Mouse (Mus musculus) neural tube, embryonic 15.5 days (tissue): ENCODE measurements at regions not wholly inside any gene's neighbourhood (a gene's known extent, or its start where the extent isn't known, plus 50 kb on each side); places are given as distances from the start of the nearest gene placed in this dataset.
"Not testable (repeated sequence)": the region's sequence is repeated elsewhere in the genome, so short reads cannot be mapped to it uniquely, and the experiment has no call there.

ENCODE experiments used
- ATAC-seq: fragments of 200-750 bp; cut with Nextera tagmentation; 2 replicates; pipeline ENCODE4 v1.8.0; 2017; ENCODE audit warnings: mild to moderate bottlenecking, moderate TSS enrichment, moderate library complexity; ENCODE audit not compliant: low FRiP score
- H3K27ac ChIP-seq: fragments of 300-500 bp; sonication (generic); replicated peaks from 2 replicates; pipeline ENCODE4 v1.5.1; 2015; ENCODE audit warnings: mild to moderate bottlenecking, inconsistent platforms
- H3K27me3 ChIP-seq: fragments of 300-500 bp; sonication (generic); replicated peaks from 2 replicates; pipeline ENCODE4 v1.6.1; 2015; ENCODE audit warnings: inconsistent platforms
- H3K36me3 ChIP-seq: fragments of 300-500 bp; sonication (generic); 2 replicates; pipeline ENCODE4 v1.6.1; 2015; ENCODE audit warnings: inconsistent platforms
- H3K4me1 ChIP-seq: fragments of 300-500 bp; sonication (generic); 2 replicates; pipeline ENCODE4 v1.6.1; 2015; ENCODE audit warnings: inconsistent platforms
- H3K4me2 ChIP-seq: fragments of 300-500 bp; sonication (generic); 2 replicates; pipeline ENCODE4 v1.6.1; 2015; ENCODE audit warnings: inconsistent platforms, mild to moderate bottlenecking, moderate library complexity
- H3K4me3 ChIP-seq: fragments of 300-500 bp; sonication (generic); replicated peaks from 2 replicates; pipeline ENCODE4 v1.5.1; 2015; ENCODE audit warnings: mild to moderate bottlenecking, inconsistent platforms
- H3K9ac ChIP-seq: fragments of 300-500 bp; sonication (generic); replicated peaks from 2 replicates; pipeline ENCODE4 v1.6.1; 2015; ENCODE audit warnings: mild to moderate bottlenecking, inconsistent platforms
- H3K9me3 ChIP-seq: fragments of 300-500 bp; sonication (generic); replicated peaks from 2 replicates; pipeline ENCODE4 v1.6.1; 2016; ENCODE audit warnings: inconsistent platforms
- WGBS: fragments of 180-500 bp; shearing (Covaris S2); methylation state at CpG from one replicate; pipeline ENCODE4 v1.1.7; 2015; ENCODE audit warnings: mixed read lengths; 5-methylcytosine and 5-hydroxymethylcytosine counted together

GRCm38 (mm10) chr2:78598039-78598438 is 269.9 kb upstream of the Ube2e3 start:
- H3K4me3 ChIP-seq = no peak overlapping the region
- H3K4me1 ChIP-seq = no peaks in the 10 kb centered on the region
- no peak overlapping the region for H3K9ac ChIP-seq
- H3K27me3 ChIP-seq = no peaks in the 10 kb centered on the region
- ATAC-seq = no peak
- H3K4me2 ChIP-seq = no peak overlapping the region
- H3K9me3 ChIP-seq = no peaks in the 10 kb centered on the region
- H3K27ac ChIP-seq = no peak overlapping the region
- WGBS = 94% methylated on average over 8 of the region's 8 CpGs
- no peaks in the 10 kb centered on the region for H3K36me3 ChIP-seq

DNA sequence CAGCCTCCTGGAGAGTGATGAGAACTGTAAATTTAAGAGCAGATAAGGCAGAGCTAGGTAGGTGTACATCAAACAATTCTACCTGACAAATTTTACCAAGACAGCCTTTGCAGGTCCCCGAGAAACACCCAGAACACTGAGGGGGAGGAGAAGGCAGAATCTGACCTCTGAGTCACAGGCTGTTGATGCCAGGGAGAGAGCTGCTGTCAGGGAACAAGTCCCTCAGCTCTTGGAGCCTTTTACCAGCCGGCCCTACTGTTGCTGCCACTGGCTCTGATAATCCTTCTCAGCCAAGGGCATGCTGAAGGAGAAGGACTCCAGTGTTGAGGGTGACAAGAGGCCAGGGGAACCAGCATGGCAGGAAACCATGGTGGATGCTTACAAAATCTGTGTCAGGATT is 271.7 kb upstream of the Ube2e3 start:
- ATAC-seq = no peak
- H3K9ac ChIP-seq = no peak overlapping the region
- H3K4me2 ChIP-seq = no peak overlapping the region
- H3K27ac ChIP-seq = no peak overlapping the region
- WGBS = 84% methylated on average over 2 of the region's 2 CpGs
- no peaks in the 10 kb centered on the region for H3K4me1 ChIP-seq
- no peaks in the 10 kb centered on the region for H3K36me3 ChIP-seq
- H3K27me3 ChIP-seq = no peaks in the 10 kb centered on the region
- no peak overlapping the region for H3K4me3 ChIP-seq
- no peaks in the 10 kb centered on the region for H3K9me3 ChIP-seq

- Histone ChIP-seq H3K4me1 (no peaks in the 10 kb centered on the region), H3K9ac (no peak overlapping the region), H3K36me3 (no peaks in the 10 kb centered on the region), H3K4me2 (no peak overlapping the region), H3K4me3 (no peak overlapping the region), H3K9me3 (no peaks in the 10 kb centered on the region), H3K27ac (no peak overlapping the region), H3K27me3 (no peaks in the 10 kb centered on the region)
- 61% methylated on average over 6 of the region's 6 CpGs for WGBS
- ATAC-seq = no peak
Measured at GRCm38 (mm10) chr2:78580013-78580412, 287.9 kb upstream of the Ube2e3 start.

DNA sequence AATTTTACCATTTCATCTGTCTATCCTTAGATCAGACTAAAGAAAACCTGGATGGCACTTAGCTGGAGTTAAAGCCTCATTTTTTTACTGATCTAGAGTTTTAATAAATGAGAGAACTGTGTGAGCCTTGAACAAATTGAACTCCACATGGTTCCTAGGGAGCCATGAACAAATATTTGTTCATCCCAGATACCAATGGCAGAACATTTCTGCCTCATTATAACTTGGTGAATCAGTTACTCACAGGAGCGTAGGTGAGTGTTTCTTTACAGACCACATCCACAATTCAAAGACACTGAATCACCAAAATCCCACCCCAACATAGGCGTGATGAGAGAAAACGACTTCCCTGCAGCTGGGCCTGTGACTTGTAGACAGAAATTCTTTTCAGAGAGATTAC is 295.4 kb upstream of the Ube2e3 start:
- no peaks in the 10 kb centered on the region for H3K9me3 ChIP-seq
- no peak for ATAC-seq
- no peak overlapping the region for H3K27ac ChIP-seq
- no peak overlapping the region for H3K4me2 ChIP-seq
- no peak overlapping the region for H3K4me3 ChIP-seq
- H3K27me3 ChIP-seq = no peaks in the 10 kb centered on the region
- H3K4me1 ChIP-seq = no peaks in the 10 kb centered on the region
- H3K36me3 ChIP-seq = no peaks in the 10 kb centered on the region
- WGBS = 71% methylated on average over 3 of the region's 3 CpGs
- no peak overlapping the region for H3K9ac ChIP-seq

- H3K27ac ChIP-seq = no peak overlapping the region
- no peaks in the 10 kb centered on the region for H3K36me3 ChIP-seq
- H3K4me1 ChIP-seq = no peaks in the 10 kb centered on the region
- H3K9ac ChIP-seq = no peak overlapping the region
- no peak overlapping the region for H3K4me3 ChIP-seq
- no peak for ATAC-seq
- H3K4me2 ChIP-seq = no peak overlapping the region
- no peaks in the 10 kb centered on the region for H3K9me3 ChIP-seq
- H3K27me3 ChIP-seq = no peaks in the 10 kb centered on the region
- 45% methylated on average over 1 of the region's 1 CpGs for WGBS
Measured at GRCm38 (mm10) chr2:78558128-78558527, 309.8 kb upstream of the Ube2e3 start.

DNA sequence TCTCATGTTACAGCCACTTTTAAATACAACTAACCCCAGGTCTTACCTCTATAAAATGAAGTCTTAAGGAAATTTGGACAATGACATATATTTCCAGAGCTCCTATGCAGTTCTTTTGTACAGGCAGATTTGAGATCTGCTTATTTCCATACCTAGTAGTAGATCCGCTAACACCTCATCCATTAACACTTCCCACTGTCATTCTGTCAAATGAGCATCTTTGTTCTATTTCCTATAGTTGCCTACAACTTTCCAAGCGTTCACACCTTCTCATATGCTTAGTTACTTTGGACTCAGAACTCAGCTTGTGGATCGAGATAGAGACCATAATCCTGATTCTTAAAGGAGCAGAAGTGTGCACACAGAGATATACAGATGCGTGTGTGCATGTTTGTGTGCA is 316.8 kb upstream of the Ube2e3 start:
- H3K36me3 ChIP-seq = no peaks in the 10 kb centered on the region
- H3K27ac ChIP-seq = no peak overlapping the region
- H3K9me3 ChIP-seq = no peaks in the 10 kb centered on the region
- H3K4me3 ChIP-seq = no peak overlapping the region
- no peaks in the 10 kb centered on the region for H3K27me3 ChIP-seq
- no peak overlapping the region for H3K9ac ChIP-seq
- 93% methylated on average over 4 of the region's 4 CpGs for WGBS
- no peaks in the 10 kb centered on the region for H3K4me1 ChIP-seq
- no peak overlapping the region for H3K4me2 ChIP-seq
- no peak for ATAC-seq

- Histone ChIP-seq H3K27me3 (no peaks in the 10 kb centered on the region), H3K4me1 (no peaks in the 10 kb centered on the region), H3K9ac (no peak overlapping the region)
Measured at GRCm38 (mm10) chr2:78548683-78549467, 319.0 kb upstream of the Ube2e3 start.

DNA sequence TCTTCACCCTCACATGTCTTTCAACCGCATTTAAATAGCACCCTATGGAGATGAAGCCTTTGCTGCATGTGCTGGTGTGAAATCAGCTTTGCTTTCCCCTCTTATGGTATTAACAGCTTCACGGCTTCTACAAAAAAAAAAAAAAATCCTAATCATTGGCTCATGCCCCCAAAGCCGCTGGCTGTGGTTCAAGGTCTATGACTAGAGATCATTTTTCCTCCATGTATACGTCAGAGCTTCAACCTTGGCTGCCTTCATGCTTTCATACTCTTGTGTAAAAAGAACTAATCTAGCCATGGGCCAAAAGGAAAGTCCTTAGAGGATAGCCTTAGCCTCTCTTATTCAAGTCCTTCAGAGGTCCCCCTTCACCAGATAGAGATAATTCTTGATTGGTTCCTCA is 320.6 kb upstream of the Ube2e3 start:
- Histone ChIP-seq H3K36me3 (no peaks in the 10 kb centered on the region), H3K4me1 (no peaks in the 10 kb centered on the region), H3K27ac (no peak overlapping the region), H3K9ac (no peak overlapping the region), H3K27me3 (no peaks in the 10 kb centered on the region), H3K9me3 (no peaks in the 10 kb centered on the region), H3K4me2 (no peak overlapping the region), H3K4me3 (no peak overlapping the region)
- 87% methylated on average over 4 of the region's 4 CpGs for WGBS
- no peak for ATAC-seq

More at GRCm38 (mm10) chr2:78548683-78549467, 319.0 kb upstream of the Ube2e3 start:
- no peak overlapping the region for H3K4me3 ChIP-seq
- H3K36me3 ChIP-seq = no peaks in the 10 kb centered on the region
- H3K4me2 ChIP-seq = no peak overlapping the region
- no peaks in the 10 kb centered on the region for H3K9me3 ChIP-seq
- ATAC-seq = no peak
- 81% methylated on average over 4 of the region's 4 CpGs for WGBS
- no peak overlapping the region for H3K27ac ChIP-seq

- Histone ChIP-seq H3K27me3 (no peaks in the 10 kb centered on the region), H3K27ac (no peak overlapping the region), H3K9ac (no peak overlapping the region), H3K9me3 (no peaks in the 10 kb centered on the region), H3K36me3 (no peaks in the 10 kb centered on the region), H3K4me3 (no peak overlapping the region), H3K4me1 (no peaks in the 10 kb centered on the region), H3K4me2 (no peak overlapping the region)
- 60% methylated on average over 3 of the region's 3 CpGs for WGBS
- no peak for ATAC-seq
Measured at GRCm38 (mm10) chr2:78540422-78540821, 327.5 kb upstream of the Ube2e3 start.

DNA sequence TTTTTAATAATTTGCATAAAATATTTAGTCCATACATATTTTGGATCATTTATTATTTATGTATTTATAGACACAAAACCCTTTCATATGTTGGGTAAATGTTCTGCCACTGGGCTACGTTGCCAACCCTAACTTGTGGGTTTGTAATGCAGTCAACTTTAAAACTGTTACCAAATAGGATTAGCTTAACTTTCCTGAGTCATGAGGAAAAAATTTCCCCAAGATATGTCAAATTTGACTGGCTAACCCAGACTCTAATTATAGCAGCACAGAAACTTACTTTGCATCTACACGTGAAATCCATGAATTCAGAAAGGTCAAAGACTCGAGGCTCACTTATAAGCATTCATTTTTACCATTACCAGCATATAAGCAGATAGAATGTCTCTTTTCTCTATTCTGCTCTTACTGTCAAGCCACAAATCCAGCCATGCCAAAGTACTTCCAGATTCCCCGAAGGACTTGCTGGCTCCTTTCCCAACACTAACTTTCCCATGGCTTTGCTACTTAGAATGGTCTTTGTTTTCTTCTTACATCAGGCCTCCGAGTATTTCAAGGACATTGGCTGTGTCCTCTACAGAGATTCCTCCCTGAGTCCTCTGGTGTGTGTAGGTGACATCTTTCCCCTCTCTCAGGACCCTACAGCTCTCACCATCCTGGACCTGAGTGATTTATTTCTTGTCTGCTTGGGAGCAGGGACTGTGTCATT is 328.2 kb upstream of the Ube2e3 start:
- H3K4me1 ChIP-seq = no peaks in the 10 kb centered on the region
- no peak overlapping the region for H3K4me3 ChIP-seq
- H3K27me3 ChIP-seq = no peaks in the 10 kb centered on the region
- WGBS = 73% methylated on average over 5 of the region's 5 CpGs
- no peaks in the 10 kb centered on the region for H3K9me3 ChIP-seq
- H3K4me2 ChIP-seq = no peak overlapping the region
- H3K27ac ChIP-seq = no peak overlapping the region
- no peaks in the 10 kb centered on the region for H3K36me3 ChIP-seq
- no peak overlapping the region for H3K9ac ChIP-seq
- ATAC-seq = no peak

DNA sequence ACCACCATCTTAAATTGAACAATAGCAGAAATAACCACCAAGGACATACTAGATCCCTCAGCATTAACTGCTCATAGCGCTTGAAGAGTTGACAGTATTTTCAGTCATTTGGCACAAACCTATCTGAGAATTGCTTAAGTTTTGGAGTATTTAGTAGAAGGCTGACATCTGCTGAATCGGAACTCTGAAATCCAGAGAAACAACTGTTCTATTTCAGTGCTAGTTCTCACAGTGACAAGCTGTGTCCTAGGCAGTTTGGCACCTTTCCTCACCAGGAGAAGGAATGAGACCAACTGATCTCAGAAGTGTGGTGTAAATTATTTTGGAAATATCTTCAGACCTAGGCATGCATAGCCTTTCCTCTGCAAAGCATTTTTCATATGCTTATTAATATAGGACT is 330.4 kb upstream of the Ube2e3 start:
- Histone ChIP-seq H3K9ac (no peak overlapping the region), H3K4me2 (no peak overlapping the region), H3K27ac (no peak overlapping the region), H3K4me3 (no peak overlapping the region), H3K27me3 (no peaks in the 10 kb centered on the region), H3K4me1 (no peaks in the 10 kb centered on the region), H3K36me3 (no peaks in the 10 kb centered on the region), H3K9me3 (no peaks in the 10 kb centered on the region)
- WGBS = 93% methylated on average over 2 of the region's 2 CpGs
- no peak for ATAC-seq

- not testable (repeated sequence) for H3K27ac ChIP-seq
Measured at GRCm38 (mm10) chr2:78533881-78534280, 334.0 kb upstream of the Ube2e3 start.

More at GRCm38 (mm10) chr2:78533881-78534280, 334.0 kb upstream of the Ube2e3 start:
- 99% methylated on average over 5 of the region's 5 CpGs for WGBS
- H3K4me2 ChIP-seq, H3K9ac ChIP-seq, H3K4me1 ChIP-seq, H3K36me3 ChIP-seq, H3K4me3 ChIP-seq, H3K27me3 ChIP-seq, H3K9me3 ChIP-seq, ATAC-seq: not testable (repeated sequence)
